Mouse (Mus musculus) C2C12 (cell line): ENCODE data around the gene Dock2. TPM values are rescaled to one million over a fixed set of nuclear protein-coding genes. Genes with fewer than 3 reads are reported as not detected.

ENCODE experiments used
- H3K27me3 ChIP-seq: one replicate; pipeline ENCODE4 v1.6.1; 2011; ENCODE audit not compliant: control insufficient read depth, insufficient read depth, insufficient read length
- H3K36me3 ChIP-seq: one replicate; pipeline ENCODE4 v1.6.1; 2011; ENCODE audit not compliant: control insufficient read depth, insufficient read depth
- H3K4me3 ChIP-seq: one replicate; pipeline ENCODE4 v1.5.1; 2011; ENCODE audit warnings: mild to moderate bottlenecking, control low read depth; ENCODE audit not compliant: poor library complexity, insufficient read depth, severe bottlenecking
- H3K79me2 ChIP-seq: one replicate; pipeline ENCODE4 v1.6.1; 2011; ENCODE audit not compliant: control insufficient read depth, insufficient read depth
- H3K79me3 ChIP-seq: one replicate; pipeline ENCODE4 v1.6.1; 2011; ENCODE audit warnings: low read depth, control low read depth
- H3ac ChIP-seq: one replicate; pipeline ENCODE3; 2011; ENCODE audit warnings: low read depth; ENCODE audit not compliant: control insufficient read depth, insufficient read length
- CEBPB ChIP-seq: IDR thresholded peaks from one replicate; pipeline ENCODE4 v1.6.1; 2011; ENCODE audit warnings: low read depth, mild to moderate bottlenecking, control low read depth, moderate library complexity
- CTCF ChIP-seq: IDR thresholded peaks from one replicate; pipeline ENCODE4 v1.5.1; 2011; ENCODE audit not compliant: control insufficient read depth, insufficient read depth, insufficient read length
- FOSL1 ChIP-seq: IDR thresholded peaks from one replicate; pipeline ENCODE4 v1.8.0; 2011; ENCODE audit warnings: mild to moderate bottlenecking, low read length; ENCODE audit not compliant: poor library complexity, insufficient read depth, severe bottlenecking
- MAX ChIP-seq: IDR thresholded peaks from one replicate; pipeline ENCODE4 v1.6.1; 2011; ENCODE audit warnings: mild to moderate bottlenecking, control low read depth
- MYOD1 ChIP-seq: IDR thresholded peaks from one replicate; pipeline ENCODE4 v1.6.1; 2011; ENCODE audit warnings: low read depth; ENCODE audit not compliant: control insufficient read depth, insufficient read length
- MYOG ChIP-seq: IDR thresholded peaks from one replicate; pipeline ENCODE4 v1.6.1; 2011; ENCODE audit not compliant: control insufficient read depth, insufficient read length; ENCODE audit errors: extremely low read depth
- USF1 ChIP-seq: IDR thresholded peaks from one replicate; pipeline ENCODE4 v1.6.1; 2011; ENCODE audit warnings: low read depth, mild to moderate bottlenecking, control low read depth, moderate library complexity
- polyA plus RNA-seq: library from polyadenylated mRNA; unstranded; fragments of >200 nt; fragmentation: generic; extraction: Trizol; gene quantifications from one replicate; pipeline ENCODE4 v1.2.1, GENCODE M21; 2012; ENCODE audit warnings: missing spikeins

The Dock2 gene
- polyA plus RNA-seq, 1 experiment, result 0.01 TPM

DNA sequence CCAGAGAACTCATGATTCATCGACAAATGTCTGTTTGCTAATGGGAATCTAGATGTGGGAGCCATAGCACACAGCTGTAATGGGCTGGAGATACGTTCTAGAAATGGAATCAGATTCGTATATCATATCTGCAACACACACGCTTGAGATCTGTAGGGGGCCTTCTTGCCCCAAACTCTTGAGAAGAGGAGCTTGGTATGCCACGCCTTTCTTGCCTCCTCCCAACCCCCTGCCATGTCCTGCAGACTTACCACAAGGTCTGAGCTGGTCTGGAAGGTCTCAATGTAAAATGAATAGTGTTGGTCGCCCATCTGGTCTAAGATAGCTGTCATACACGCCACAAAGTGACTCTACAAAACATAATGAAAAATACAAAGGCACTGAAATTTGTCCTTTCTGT is 471.5 kb downstream of the Dock2 start:
- Histone ChIP-seq H3K27me3 (no peaks in the 10 kb centered on the region), H3K79me3 (no peaks in the 10 kb centered on the region), H3K4me3 (no peak overlapping the region), H3K36me3 (no peaks in the 10 kb centered on the region), H3K79me2 (no peaks in the 10 kb centered on the region), H3ac (no peak overlapping the region)
- no peak for TF ChIP-seq CEBPB
- no peak for TF ChIP-seq FOSL1
- TF ChIP-seq USF1, result no peak
- TF ChIP-seq CTCF, result no peak
- TF ChIP-seq MAX, result no peak
- no peak for TF ChIP-seq MYOG

DNA sequence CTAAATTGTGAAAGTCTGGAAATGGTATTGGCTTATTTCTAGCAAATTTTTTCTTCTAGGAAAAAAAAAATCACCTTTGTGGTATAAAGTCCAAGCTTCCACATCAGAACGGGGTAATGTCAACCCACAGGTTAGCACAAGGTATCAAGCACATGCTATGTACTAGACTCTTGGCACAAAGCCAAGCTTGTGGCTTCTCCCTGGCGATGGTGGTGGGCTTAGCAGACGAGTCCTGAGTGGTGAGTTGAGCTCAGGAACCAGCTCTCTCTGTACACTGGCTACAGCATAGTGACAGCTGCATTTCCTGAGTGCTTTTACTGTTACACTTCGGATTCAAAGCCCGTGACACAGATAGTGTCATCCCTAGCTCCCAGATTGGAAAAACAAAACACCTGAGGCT is 472.0 kb downstream of the Dock2 start:
- Histone ChIP-seq H3K4me3 (no peak overlapping the region), H3K79me3 (no peaks in the 10 kb centered on the region), H3ac (no peak overlapping the region), H3K79me2 (no peaks in the 10 kb centered on the region), H3K36me3 (no peaks in the 10 kb centered on the region), H3K27me3 (no peaks in the 10 kb centered on the region)
- TF ChIP-seq MAX, result no peak
- no peak for TF ChIP-seq FOSL1
- TF ChIP-seq MYOG, result no peak
- TF ChIP-seq USF1, result no peak
- TF ChIP-seq CEBPB, result no peak
- TF ChIP-seq MYOD1, result no peak

DNA sequence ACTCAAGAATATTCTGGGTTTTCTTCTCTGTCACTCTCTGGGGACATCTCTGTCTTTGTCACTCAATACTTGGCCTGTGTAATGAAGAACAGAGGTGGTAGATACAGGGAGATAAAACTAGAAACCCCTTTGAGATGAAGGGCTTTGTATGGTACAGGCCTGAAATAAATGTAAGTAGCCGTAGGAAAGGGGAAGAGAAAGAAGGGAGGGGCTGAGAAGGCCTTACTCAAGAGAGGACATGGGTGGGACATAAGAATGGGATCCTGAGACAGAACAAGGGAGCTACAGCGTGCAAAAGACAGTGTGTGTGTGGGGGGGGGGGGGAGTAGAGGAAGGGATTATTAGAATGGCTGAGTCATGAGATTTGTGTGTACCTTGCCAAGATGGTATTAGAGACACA is 474.3 kb downstream of the Dock2 start:
- Histone ChIP-seq H3K27me3 (no peaks in the 10 kb centered on the region), H3K79me2 (no peaks in the 10 kb centered on the region), H3K4me3 (no peak overlapping the region), H3K36me3 (no peaks in the 10 kb centered on the region), H3K79me3 (no peaks in the 10 kb centered on the region), H3ac (no peak overlapping the region)
- TF ChIP-seq MYOD1, result no peak
- no peak for TF ChIP-seq MAX
- no peak for TF ChIP-seq FOSL1
- no peak for TF ChIP-seq MYOG
- no peak for TF ChIP-seq CTCF

DNA sequence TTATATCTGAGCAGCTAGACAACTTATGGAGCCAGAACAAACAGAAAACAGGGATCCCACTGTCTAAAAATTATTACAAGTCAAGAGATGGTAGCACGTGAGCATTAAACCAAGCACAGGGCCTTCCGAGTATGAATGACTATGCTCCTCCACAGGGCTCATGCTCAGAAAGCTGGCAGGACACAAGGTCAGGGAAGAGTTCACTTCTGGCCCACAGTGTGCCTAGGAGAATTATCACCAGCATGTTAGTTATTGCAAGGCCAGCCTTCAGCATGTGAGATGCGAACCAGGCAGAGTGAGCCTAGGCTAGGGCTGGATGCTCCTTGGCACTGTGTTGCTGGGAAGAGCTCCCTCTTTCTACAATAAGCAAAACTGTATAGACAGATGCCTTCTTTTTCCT is 475.0 kb downstream of the Dock2 start:
- H3K79me3 ChIP-seq, result no peaks in the 10 kb centered on the region
- TF ChIP-seq CTCF, result no peak
- TF ChIP-seq MAX, result no peak
- TF ChIP-seq FOSL1, result no peak
- TF ChIP-seq MYOD1, result no peak
- TF ChIP-seq CEBPB, result no peak
- TF ChIP-seq USF1, result no peak
- no peak for TF ChIP-seq MYOG

DNA sequence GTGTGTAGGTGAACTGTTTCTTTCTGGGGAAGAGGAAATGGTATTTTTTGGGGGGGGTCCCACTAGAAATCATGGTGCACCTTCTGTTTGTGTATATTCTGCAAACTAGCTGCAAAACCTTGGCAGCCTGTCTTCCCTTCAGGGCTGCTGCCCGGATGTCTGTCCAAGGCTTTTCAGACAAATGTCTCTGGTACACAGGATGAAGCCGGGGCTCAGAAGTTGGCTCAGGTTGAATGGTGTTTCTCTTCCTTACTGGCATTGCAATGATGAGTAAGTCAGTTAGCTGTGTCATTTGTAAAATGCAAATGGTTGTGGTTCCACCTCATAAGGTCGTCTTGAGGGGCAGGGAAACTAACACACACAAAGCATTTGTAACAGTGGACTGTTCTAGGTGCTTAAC is 477.5 kb downstream of the Dock2 start:
- H3K79me2 ChIP-seq, result no peaks in the 10 kb centered on the region
- H3K4me3 ChIP-seq, result no peak overlapping the region
- H3ac ChIP-seq, result no peak overlapping the region
- H3K27me3 ChIP-seq, result no peaks in the 10 kb centered on the region
- H3K36me3 ChIP-seq, result no peaks in the 10 kb centered on the region
- H3K79me3 ChIP-seq, result no peaks in the 10 kb centered on the region
- no peak for TF ChIP-seq MYOG
- no peak for TF ChIP-seq CEBPB
- no peak for TF ChIP-seq MYOD1
- no peak for TF ChIP-seq FOSL1
- TF ChIP-seq CTCF, result no peak
- no peak for TF ChIP-seq MAX
- TF ChIP-seq USF1, result no peak

More for the DNA sequence above, 475.0 kb downstream of the Dock2 start:
- no peaks in the 10 kb centered on the region for H3K79me2 ChIP-seq
- H3K4me3 ChIP-seq, result no peak overlapping the region
- H3K36me3 ChIP-seq, result no peaks in the 10 kb centered on the region
- H3ac ChIP-seq, result no peak overlapping the region
- H3K27me3 ChIP-seq, result no peaks in the 10 kb centered on the region

DNA sequence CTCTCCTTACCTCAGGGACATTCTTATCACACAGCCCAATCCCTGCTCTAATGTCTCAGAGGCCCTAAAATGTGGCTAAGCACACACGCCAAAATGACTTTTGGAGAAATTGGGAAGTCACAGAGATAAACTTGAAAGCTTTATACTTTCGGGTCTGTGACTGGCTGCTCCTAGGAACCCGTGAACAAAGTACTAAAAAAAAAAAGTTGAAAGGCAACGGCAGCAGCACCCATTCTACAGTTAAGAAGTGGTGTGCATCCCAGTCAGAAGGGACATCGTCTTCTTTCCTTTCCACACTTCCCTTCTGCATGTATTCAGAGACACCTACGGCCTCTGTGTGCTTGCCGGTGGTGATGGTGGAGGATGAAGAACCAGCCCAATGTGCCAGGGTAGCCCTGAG is 483.6 kb downstream of the Dock2 start:
- no peak overlapping the region for H3ac ChIP-seq
- H3K4me3 ChIP-seq, result no peak overlapping the region
- no peak for TF ChIP-seq CTCF
- no peak for TF ChIP-seq MAX
- TF ChIP-seq MYOD1, result no peak
- no peak for TF ChIP-seq CEBPB
- no peak for TF ChIP-seq USF1
- no peak for TF ChIP-seq FOSL1
- TF ChIP-seq MYOG, result no peak
- no peaks in the 10 kb centered on the region for H3K36me3 ChIP-seq
- H3K27me3 ChIP-seq, result no peaks in the 10 kb centered on the region
- no peaks in the 10 kb centered on the region for H3K79me2 ChIP-seq
- no peaks in the 10 kb centered on the region for H3K79me3 ChIP-seq
